Mouse (Mus musculus) heart, postnatal 0 days (tissue): Measurements from ENCODE around the gene P2ry14.

ENCODE experiments used
- CTCF ChIP-seq: IDR thresholded peaks from 2 replicates; pipeline ENCODE4 v1.5.1; 2016; ENCODE audit warnings: antibody characterized with exemption, control low read depth, low read depth
- EP300 ChIP-seq: IDR thresholded peaks from 2 replicates; pipeline ENCODE4 v1.6.1; 2016; ENCODE audit warnings: antibody characterized with exemption, low read depth

- TF ChIP-seq CTCF: no peak
- TF ChIP-seq EP300: no peak
These were observed 24.7 kb downstream of the P2ry14 start for GRCm38 (mm10) chr3:59128681-59129080.
